Mouse (Mus musculus): ENCODE results near the gene Zfp260.
A peak's percentile ranks its signal among the peaks of the same experiment; 100 is the strongest.
"Not testable (repeated sequence)": the region's sequence is repeated elsewhere in the genome, so short reads cannot be mapped to it uniquely, and the experiment has no call there.

The Zfp260 gene

GRCm38 (mm10) chr7:30094646-30095429 is at the start of gene Zfp260:
TSS of gene Zfp260 (plus strand) at chr7:30094777.
- DNase-seq (ENCODE audit: low spot score in 2 of 2), result peak; percentile 80 to 82

- no peak for DNase-seq (ENCODE audit: low spot score in 2 of 2)
Observed at GRCm38 (mm10) chr7:30048126-30048525, 46.5 kb upstream of the Zfp260 start.

GRCm38 (mm10) chr7:30050882-30051548 is 43.6 kb upstream of the Zfp260 start, which contains the start of gene Zfp14:
TSS of gene Zfp14 (minus strand) at chr7:30051380.
- DNase-seq (ENCODE audit: low spot score in 2 of 2), result peak; percentile 82 to 86

- DNase-seq (ENCODE audit: low spot score in 2 of 2), result no peak
Observed at GRCm38 (mm10) chr7:30053591-30053990, 41.0 kb upstream of the Zfp260 start.

GRCm38 (mm10) chr7:30060341-30060740 is 34.2 kb upstream of the Zfp260 start:
- DNase-seq (ENCODE audit: low spot score in 2 of 2), result no peak

- DNase-seq (ENCODE audit: low spot score in 2 of 2), result no peak
Observed at GRCm38 (mm10) chr7:30062478-30062877, 32.1 kb upstream of the Zfp260 start.

- DNase-seq (ENCODE audit: low spot score in 2 of 2), result no peak
Observed at GRCm38 (mm10) chr7:30064622-30065021, 30.0 kb upstream of the Zfp260 start.

GRCm38 (mm10) chr7:30072146-30073028 is 22.2 kb upstream of the Zfp260 start, which contains the start of gene Zfp82:
TSS of gene Zfp82 (minus strand) at chr7:30072900.
- peak; percentile 60 to 63 for DNase-seq (ENCODE audit: low spot score in 2 of 2)

GRCm38 (mm10) chr7:30086524-30086923 is 8.1 kb upstream of the Zfp260 start:
- DNase-seq (ENCODE audit: low spot score in 2 of 2), result peak in 1 of 2 experiments; percentile 24

GRCm38 (mm10) chr7:30089405-30089804 is 5.2 kb upstream of the Zfp260 start:
- no peak for DNase-seq (ENCODE audit: low spot score in 2 of 2)

- DNase-seq (ENCODE audit: low spot score in 2 of 2), result peak; percentile 85 to 93
Observed at GRCm38 (mm10) chr7:30090092-30090969, 4.2 kb upstream of the Zfp260 start, which contains the start of the genes Gm26920 and Zfp566. TSS of gene Gm26920 (minus strand) at chr7:30090410. TSS of gene Zfp566 (minus strand) at chr7:30090527.

- no peak for DNase-seq (ENCODE audit: low spot score in 2 of 2)
Observed at GRCm38 (mm10) chr7:30090970-30091585, 3.5 kb upstream of the Zfp260 start.

GRCm38 (mm10) chr7:30092666-30093065 is 1.9 kb upstream of the Zfp260 start:
- DNase-seq (ENCODE audit: low spot score in 2 of 2), result no peak

- DNase-seq (ENCODE audit: low spot score in 2 of 2), result no peak
Observed at GRCm38 (mm10) chr7:30093918-30094415, 610 bp upstream of the Zfp260 start.

GRCm38 (mm10) chr7:30095551-30096125 is 1.1 kb downstream of the Zfp260 start:
- DNase-seq (ENCODE audit: low spot score in 2 of 2), result no peak

GRCm38 (mm10) chr7:30099297-30099696 is 4.7 kb downstream of the Zfp260 start:
- DNase-seq (ENCODE audit: low spot score in 2 of 2), result peak; percentile 58 to 65

- no peak for DNase-seq (ENCODE audit: low spot score in 2 of 2)
Observed at GRCm38 (mm10) chr7:30116076-30116475, 21.5 kb downstream of the Zfp260 start.

GRCm38 (mm10) chr7:30117935-30118334 is 23.4 kb downstream of the Zfp260 start:
- not testable (repeated sequence) for DNase-seq (ENCODE audit: low spot score in 2 of 2)

GRCm38 (mm10) chr7:30121308-30122187 is 27.0 kb downstream of the Zfp260 start, which contains the start of gene Zfp382:
TSS of gene Zfp382 (plus strand) at chr7:30121942.
- DNase-seq (ENCODE audit: low spot score in 2 of 2), result peak; percentile 73 to 76
